Mouse (Mus musculus) adipocyte (in vitro differentiated cells): ENCODE measurements around the gene Clec9a.

Source experiments
- DNase-seq: peaks from one replicate; pipeline ENCODE4 v3.0.0-alpha.2; 2016; ENCODE audit warnings: low spot score

Gene Clec9a

GRCm38 (mm10) chr6:129408562-129408961 is at the start of gene Clec9a:
Clec9a (plus strand) TSS chr6:129408862.
- DNase-seq, result no peak

DNA sequence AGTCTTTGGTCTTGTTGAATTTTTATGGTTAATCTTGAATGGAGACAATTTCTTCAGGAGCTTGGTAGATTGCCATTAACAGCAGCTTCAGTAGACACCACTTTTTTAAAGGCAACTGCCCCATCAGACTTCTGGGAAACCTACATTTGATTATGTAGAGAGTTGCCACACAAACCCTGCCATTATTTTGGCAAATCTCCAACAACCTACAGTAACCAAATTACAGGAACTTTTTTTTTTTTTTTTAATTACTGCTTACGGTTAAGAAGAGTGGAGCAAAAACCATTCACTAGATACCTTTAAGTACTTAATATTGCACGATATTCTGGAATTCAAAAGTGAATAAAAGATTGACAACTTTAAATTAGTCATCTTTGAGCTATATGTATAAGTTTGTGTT is 49.1 kb upstream of the Clec9a start:
- DNase-seq, result no peak

DNA sequence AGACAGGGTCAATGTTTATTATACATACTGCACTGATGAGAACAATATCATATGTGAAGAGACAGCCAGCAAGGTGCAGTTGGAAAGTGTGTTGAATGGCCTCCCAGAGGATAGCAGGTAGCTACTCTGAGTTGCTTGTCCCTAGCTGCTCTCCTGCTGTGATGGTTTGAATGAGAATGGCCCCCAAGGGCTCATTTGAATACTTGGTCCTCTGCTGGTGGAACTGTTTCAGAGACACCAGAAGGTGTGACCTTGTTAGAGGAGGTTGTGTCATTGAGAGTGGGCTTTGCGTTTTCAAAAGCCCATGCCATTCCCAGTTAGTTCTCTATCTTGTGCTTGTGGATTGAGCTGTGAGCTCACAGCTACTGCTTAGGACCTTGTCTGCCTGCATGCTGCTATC is 44.7 kb upstream of the Clec9a start:
- DNase-seq, result no peak

GRCm38 (mm10) chr6:129365959-129366359 is 42.7 kb upstream of the Clec9a start:
- DNase-seq, result peak; percentile 78

DNA sequence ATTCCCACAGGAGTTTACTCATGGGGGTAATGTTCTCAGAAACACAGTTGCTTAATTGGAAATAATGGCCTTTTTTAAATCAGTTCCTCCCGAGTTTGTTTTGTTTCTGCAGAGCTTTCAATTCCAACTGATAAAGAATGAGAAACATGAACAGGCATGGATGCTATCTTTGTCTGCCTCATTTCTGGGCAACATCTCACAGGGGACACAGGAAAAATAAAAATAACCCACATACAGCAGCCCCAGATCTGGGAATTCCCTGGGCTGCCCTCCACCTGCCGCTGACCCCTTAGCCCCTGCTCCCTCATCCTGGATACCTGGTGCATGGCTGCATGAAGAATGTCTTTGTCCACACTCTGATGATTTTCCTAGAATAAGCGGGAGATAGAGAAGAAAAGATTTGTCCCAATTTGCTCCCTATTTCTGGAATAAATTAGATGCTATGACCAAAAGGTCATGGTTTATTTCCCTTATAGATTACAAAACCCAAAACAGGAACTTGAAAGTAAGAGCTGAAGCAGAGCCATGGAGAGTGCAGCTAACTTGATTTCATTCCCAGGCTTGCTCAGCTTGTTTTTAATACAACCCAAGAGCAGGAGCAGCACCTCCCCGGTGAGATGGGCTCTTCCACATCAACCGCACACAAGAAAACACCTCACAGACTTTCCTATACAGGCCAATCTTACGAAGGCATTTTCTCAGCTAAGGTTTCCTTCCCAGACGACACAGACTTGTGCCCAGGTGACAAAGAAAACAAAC is 39.1 kb upstream of the Clec9a start:
- no peak for DNase-seq

GRCm38 (mm10) chr6:129374937-129375471 is 33.7 kb upstream of the Clec9a start:
- DNase-seq, result no peak

DNA sequence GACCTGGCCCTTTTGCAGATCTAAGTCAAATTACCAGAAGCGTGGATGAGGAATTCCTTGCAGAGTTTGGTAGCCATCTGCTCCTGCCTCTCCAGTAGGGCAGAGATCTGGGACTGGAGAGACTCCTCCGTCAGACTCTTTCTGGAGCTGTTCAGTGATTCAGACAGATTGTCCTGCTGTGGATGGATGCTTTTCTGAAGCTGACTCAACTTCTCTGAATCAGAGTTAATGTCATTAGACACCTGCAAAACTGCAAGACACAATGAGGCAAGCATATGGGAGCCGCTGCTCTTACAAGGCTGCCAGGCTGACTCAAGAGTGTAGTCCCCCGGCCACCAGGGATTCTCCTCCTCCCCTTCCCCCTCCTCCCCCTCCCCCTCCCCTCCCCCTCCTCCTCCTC is 28.2 kb upstream of the Clec9a start:
- no peak for DNase-seq

- no peak for DNase-seq
Observed at GRCm38 (mm10) chr6:129381736-129382135, 26.9 kb upstream of the Clec9a start.

- DNase-seq, result no peak
Observed at GRCm38 (mm10) chr6:129383466-129383865, 25.2 kb upstream of the Clec9a start.

- DNase-seq, result no peak
Observed at GRCm38 (mm10) chr6:129385000-129385399, 23.7 kb upstream of the Clec9a start.

DNA sequence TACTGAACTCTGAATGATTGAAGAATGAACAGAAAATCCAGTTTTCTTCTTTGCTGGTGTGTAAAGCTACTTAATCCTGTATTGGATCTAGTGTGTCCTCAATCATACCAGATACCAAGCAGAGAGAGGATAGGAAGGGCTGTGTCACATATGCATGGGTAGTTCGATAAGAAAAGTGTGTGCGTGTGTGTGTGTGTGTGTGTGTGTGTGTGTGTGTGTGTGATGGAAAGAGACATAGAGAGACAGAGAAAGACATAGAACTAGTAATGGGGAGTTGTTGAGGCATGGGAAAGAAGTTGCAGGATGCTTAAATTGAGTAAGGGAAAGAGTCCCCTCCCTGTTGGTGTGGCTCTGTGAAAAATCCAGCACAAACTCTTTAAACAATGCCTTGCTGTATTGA is 22.9 kb upstream of the Clec9a start, which contains the start of gene Clec12b:
Gene Clec12b, minus strand, starts transcription at position 101 of the 400 bp plus-strand sequence.
- DNase-seq, result no peak

GRCm38 (mm10) chr6:129393087-129393720 is 15.5 kb upstream of the Clec9a start:
- peak; percentile 65 for DNase-seq

DNA sequence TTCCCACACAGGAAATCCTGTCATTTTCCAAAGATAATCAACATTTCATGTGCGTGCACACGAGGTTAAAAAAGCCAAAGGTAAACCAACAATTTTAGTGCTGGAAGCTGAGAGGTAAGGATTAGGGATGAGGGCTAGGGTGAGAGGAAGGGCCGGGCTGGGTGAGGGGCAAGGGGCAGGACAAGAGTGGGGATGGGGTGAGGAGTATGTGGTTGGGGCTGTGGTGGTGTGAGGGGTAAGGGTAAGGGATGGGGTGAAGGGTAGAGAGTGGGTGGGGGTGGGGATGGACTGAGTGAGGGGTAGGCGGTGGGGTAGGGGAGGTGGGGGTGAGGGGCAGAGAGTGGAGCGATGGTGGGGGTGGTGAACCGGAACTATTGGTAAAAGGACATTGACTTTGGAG is 14.9 kb upstream of the Clec9a start:
- no peak for DNase-seq

DNA sequence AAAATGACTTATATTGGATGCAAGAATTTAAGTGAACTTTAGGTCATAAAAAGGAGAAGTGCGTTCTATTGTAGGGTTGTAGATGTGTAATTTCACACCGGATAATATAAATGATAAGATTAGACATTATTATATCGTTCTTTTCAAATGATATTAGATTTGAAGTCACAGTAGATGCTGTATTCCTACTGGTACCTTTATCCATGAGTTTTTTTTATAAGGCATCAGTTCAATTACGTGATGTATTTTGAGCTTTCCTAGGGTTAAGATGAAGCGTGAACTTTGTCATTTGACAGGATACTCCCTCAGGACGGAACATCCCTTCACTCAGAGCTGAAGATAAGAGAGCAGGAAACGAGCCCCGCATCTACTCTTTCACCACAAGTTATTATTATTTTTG is 11.7 kb upstream of the Clec9a start, which contains the start of gene Clec1b:
Gene Clec1b, plus strand, starts transcription at position 301 of the 400 bp plus-strand sequence.
- DNase-seq, result no peak

- DNase-seq, result no peak
Observed at GRCm38 (mm10) chr6:129399945-129400344, 8.7 kb upstream of the Clec9a start.

DNA sequence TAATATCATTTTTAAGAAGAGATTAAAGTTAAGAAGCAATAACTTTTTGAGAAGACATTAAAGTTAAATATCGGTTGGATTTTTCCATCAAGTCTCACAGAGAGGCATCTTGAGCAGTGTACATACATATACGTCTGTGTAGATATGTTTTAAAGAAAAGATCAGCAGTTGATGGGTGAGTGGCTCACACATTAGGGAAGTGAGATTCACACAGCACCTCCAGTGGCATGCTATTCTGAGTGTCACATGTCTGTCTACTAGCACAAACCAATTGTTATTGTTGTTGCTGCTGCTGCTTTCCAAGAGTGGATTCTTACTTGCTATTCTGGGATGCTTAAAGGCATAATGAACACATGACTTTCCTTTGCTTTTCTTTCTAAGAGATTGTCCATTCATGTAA is 6.3 kb upstream of the Clec9a start:
- no peak for DNase-seq

DNA sequence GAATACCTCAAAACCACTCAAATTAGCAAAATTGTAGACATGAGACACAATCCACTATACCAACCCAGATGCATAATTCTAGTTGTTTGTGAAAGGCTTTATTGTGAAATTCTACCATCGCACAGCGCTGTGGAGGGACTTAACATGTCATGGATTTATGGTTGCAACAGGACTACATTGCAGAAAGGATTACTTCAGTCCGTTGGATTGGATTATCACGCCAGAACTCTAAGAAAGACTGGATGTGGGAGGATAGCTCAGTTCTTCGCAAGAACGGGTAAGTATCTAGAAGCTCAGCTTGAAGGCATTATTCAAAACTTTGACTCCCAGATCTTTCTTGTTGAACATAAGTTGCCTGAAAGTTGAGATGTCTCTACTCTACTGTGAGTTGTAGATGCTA is 5.3 kb upstream of the Clec9a start:
- DNase-seq, result no peak

DNA sequence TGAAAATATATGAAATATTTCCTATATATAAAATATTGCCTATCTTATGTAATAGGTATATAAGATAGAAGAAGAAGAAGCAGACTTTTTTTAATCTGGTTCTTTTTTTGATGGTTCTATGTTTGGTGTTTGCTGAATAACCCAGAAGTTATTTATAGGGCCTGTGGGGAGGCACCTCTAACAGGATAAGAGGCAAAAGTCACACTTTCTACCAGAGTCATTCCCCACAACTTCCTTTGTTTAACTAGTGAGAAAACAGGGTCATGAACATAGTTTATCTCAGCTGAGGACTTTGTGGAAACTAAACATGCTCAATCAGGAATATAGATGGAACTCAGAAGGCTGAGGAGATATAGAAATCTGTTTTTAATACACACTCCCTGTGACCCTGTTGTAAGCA is 2.7 kb upstream of the Clec9a start:
- DNase-seq, result no peak

DNA sequence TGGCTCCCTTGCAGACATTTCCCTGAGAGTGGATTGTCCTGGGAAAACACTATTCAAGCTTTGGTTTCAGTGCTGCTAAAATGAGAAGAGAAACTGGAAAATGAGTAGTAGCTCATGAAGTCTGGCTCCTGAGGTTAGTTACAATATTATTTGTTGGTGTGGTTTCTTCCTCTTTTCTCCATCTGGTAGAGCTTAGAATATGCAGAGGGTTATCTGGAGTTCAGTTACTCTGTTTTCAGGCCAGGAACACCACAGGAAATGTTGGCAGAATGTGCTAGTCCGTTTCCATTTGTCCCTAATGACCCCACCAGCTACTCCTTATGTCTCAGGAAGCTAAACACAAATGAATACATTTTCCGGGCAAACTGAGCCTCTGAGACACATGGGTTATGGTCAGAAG is 1.3 kb upstream of the Clec9a start:
- peak; percentile 31 for DNase-seq

- DNase-seq, result no peak
Observed at GRCm38 (mm10) chr6:129414177-129414576, 5.5 kb downstream of the Clec9a start.

DNA sequence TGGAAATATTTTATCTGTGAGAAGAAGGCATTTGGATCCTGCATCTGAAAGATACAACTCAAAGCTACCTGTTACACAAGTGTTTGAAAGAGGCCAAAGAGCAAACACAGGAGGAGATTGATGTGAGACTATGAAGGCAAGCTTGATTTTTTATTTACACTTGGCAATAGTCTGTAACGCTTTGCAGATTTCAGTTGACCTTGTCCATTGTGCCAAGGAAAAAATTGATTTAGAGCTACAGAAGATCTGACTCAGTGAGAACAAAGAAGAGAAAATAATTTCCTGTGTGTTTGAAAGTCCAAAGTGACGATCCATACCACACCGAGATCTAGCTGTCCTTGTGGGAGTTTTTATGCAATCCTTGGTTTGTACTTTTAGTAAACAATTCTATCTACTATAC is 13.6 kb downstream of the Clec9a start:
- DNase-seq, result no peak

DNA sequence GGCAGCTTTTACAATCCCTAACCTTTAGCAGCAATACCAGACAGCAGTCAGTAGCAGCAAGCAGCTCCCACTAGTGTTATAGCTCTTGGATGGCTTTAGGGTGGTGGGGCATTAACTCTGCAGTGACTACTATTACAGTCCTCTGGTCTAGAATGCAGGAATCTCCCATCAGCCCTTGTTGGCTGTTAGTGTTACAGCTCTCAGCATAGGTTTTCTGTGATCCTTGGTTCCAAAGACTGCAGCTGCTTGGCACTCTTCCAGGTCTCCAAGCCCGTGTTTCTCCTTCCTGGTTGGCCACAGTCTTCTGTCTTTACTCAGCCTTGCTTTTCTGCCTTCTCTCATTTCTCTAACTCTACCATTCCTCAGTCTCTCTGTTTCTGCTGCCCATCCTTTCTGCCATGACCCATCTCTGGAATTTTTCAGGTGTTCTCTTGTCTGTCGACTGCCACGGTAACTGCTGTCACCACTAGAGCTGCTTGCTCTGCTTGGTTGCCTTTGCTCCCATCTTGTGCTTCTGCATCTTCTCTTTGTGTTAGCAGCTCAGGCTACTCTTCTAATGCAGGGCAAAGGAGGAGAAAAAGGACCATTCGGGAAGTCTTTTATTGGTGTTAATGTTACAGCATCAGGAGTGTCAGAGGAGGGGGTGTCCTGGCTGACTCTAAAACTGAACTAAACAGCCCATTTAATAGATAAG is 14.5 kb downstream of the Clec9a start:
- peak; percentile 57 for DNase-seq

DNA sequence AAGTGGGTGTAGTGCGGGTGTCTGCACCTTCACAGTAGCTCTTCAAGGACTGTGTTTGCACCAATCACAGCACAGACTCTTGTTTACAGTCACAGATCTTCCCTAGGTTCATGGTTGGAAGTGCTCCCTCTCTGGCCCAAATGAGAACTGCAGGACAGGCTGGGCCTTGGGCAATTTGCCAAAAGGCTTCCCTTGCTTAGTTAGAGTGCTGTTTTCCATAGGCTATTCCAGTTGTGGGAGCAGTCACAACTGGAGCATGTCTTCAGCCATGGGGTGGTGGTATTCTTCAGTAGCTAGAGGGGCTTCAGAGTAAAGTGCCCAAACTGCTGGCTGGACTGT is 15.0 kb downstream of the Clec9a start:
- DNase-seq, result peak; percentile 78
